Comparison of ENCODE assay signal across 13 mouse cellular contexts in the genomic region with DNA sequence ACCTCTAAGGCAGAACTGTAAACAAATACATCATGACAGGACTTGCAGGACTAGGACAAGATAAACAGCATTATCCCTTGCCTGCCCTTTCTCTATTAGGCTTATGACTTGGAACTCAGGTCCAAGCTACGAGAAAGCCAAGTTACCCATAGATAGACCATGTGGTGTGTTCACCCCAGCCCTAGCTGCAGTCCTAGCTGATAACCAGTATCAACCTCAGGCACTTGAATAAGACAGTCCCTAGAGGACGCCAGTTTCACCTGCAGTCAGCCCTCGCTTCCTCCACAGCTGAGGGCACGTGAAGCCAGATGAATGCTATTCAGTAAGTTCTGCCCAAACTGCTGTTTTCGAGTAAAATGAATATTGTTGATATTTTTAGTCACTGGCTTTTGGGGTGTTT.
"Had no signal": no experiment of that assay in that cellular context is flagged by ENCODE, and none has a peak within 500 bp of the region (broad histone marks: within the 10 kb centered on the region; RNA-seq: fewer than 3 reads in every experiment).

No protein-coding gene starts in this region.

- H3K4me2 ChIP-seq: intestine, embryonic 15.5 days; midbrain, embryonic 13.5 days; neural tube, embryonic 12.5 days had no signal

- ATAC-seq: intestine, embryonic 15.5 days; lung, postnatal 0 days; midbrain, embryonic 13.5 days had no signal

- DNase-seq: kidney, adult 18-20 months; kidney, postnatal 14 days; lung, adult 2 months; lung, postnatal 36 days; thymus, adult 18-20 months; thymus, postnatal 14 days had no signal

- H3K27ac ChIP-seq: intestine, embryonic 15.5 days; limb, embryonic 10.5 days; midbrain, embryonic 13.5 days; neural tube, embryonic 12.5 days; stomach, postnatal 0 days had no signal

- H3K27me3 ChIP-seq: intestine, embryonic 15.5 days had no signal

- H3K36me3 ChIP-seq: intestine, embryonic 15.5 days; limb, embryonic 10.5 days; midbrain, embryonic 13.5 days; neural tube, embryonic 12.5 days had no signal

- H3K9ac ChIP-seq: intestine, embryonic 15.5 days; midbrain, embryonic 13.5 days; neural tube, embryonic 12.5 days had no signal

- H3K4me3 ChIP-seq: intestine, embryonic 15.5 days; limb, embryonic 10.5 days; midbrain, embryonic 13.5 days; myocyte; neural tube, embryonic 12.5 days had no signal

- H3K9me3 ChIP-seq: intestine, embryonic 15.5 days; limb, embryonic 10.5 days; midbrain, embryonic 13.5 days; neural tube, embryonic 12.5 days had no signal

- H3K4me1 ChIP-seq: intestine, embryonic 15.5 days had no signal
